Mouse (Mus musculus): ENCODE results near the gene Ankrd9.

DNA sequence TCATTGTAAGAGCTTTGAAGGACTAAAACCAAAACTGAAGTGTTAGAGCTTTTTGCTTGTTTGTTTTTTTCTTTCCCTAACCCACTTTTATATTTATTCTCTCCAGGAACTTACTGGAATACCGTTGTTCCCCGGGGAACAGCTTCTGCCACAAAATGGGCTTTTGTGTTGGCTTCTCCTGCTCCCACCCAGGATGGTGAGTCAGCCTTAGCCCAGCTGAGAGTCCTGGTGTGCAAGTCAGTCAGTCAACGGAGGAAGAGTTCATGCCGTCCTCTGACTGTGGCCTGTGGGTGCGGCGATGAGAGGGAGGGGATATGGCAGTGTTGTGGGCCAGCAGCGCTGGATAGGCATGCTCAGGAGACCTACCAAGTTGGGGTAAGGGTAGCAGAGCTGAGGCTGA, 32.6 kb downstream of the Ankrd9 start:
- no peak for TF ChIP-seq CTCF (IDR thresholded peaks at IDR 0.05; ENCODE audit: low read depth)
- TF ChIP-seq EP300 (optimal IDR thresholded peaks at IDR 0.05), result no peak

Measured in stomach, postnatal 0 days (tissue).